Mouse (Mus musculus): ENCODE data around the gene Cdc42ep2.

- no peak for TF ChIP-seq CTCF (IDR thresholded peaks at IDR 0.05; ENCODE audit: insufficient read depth, low read depth, low read length)
- no peak for TF ChIP-seq POLR2A (IDR thresholded peaks at IDR 0.05; ENCODE audit: insufficient read depth, low read depth, low read length)
Observed at GRCm38 (mm10) chr19:5966786-5967185, 42.2 kb upstream of the Cdc42ep2 start.
